Mouse (Mus musculus) E14TG2a.4 (cell line): Measurements from ENCODE around the gene Zan.

Experiments
- CTCF ChIP-seq: conservative IDR thresholded peaks from 2 replicates; pipeline ENCODE4 v1.5.1; 2014; ENCODE audit warnings: low read length
- NANOG ChIP-seq: IDR thresholded peaks from 2 replicates; pipeline ENCODE4 v1.6.1; 2014; ENCODE audit warnings: borderline replicate concordance, low read length, mixed read lengths
- POU5F1 ChIP-seq: IDR thresholded peaks from 2 replicates; pipeline ENCODE4 v1.6.1; 2014; ENCODE audit warnings: low read length, borderline replicate concordance

DNA sequence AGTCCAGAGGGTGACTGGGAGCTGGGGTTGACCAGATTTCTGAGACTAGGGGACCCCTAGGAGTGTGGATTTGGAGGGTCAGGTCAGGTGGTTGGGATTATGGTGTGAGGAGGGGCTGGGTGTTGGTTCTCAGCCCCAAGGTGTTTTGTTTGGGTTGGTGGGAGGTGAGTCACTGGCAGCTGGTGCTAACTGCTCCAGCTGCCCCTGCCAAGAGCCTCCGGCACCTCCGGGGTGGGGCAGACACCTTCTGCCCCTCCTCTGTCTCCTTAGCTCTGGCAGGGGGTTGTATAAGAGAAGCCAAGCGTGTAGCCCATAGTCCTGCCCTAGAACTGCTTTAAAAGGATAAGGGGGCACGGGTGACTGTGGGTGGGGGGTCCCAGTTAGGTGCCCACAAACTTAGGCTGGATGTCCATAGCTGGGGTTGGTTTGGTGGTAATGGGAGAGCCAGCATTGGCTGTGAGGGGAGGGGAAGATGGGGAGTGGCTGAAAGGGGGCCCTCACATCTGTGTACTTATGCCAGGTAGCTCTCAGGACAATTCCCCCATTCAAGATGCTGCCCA lies 102.3 kb downstream of the Zan start:
- no peak for TF ChIP-seq CTCF
- TF ChIP-seq NANOG: no peak
- no peak for TF ChIP-seq POU5F1
